Mouse (Mus musculus): Measurements from ENCODE around the gene Upb1. TPM values are rescaled to one million over a fixed set of nuclear protein-coding genes. Genes with fewer than 3 reads are reported as not detected.
A peak's percentile ranks its signal among the peaks of the same experiment; 100 is the strongest.

Gene Upb1
- polyA plus RNA-seq, 1 experiment from 2014 or later = 1.0 TPM

- ATAC-seq (ENCODE audit: insufficient number of reproducible peaks, insufficient read depth, low FRiP score, low TSS enrichment, low read depth) = no peak
- 70% methylated on average over 6 of the region's 6 CpGs for WGBS
- H3K27me3 ChIP-seq = no peaks in the 10 kb centered on the region
- H3K36me3 ChIP-seq = no peaks in the 10 kb centered on the region
- no peaks in the 10 kb centered on the region for H3K4me1 ChIP-seq
- H3K9me3 ChIP-seq = no peaks in the 10 kb centered on the region; the same call in 1 of the 2 replicates
- H3K4me3 ChIP-seq = no peak overlapping the region
- H3K27ac ChIP-seq = no peak overlapping the region
- no peak overlapping the region for H3K4me2 ChIP-seq
- H3K9ac ChIP-seq = peak overlapping the region; percentile 3; the same call in 1 of the 2 replicates
Observed at GRCm38 (mm10) chr10:75484767-75485166, 83.9 kb downstream of the Upb1 start.

- Histone ChIP-seq H3K36me3 (no peaks in the 10 kb centered on the region), H3K27ac (no peak overlapping the region), H3K9me3 (no peaks in the 10 kb centered on the region), H3K27me3 (no peaks in the 10 kb centered on the region), H3K4me3 (no peak overlapping the region), H3K4me1 (no peaks in the 10 kb centered on the region), H3K4me2 (no peak overlapping the region), H3K9ac (no peak overlapping the region)
- WGBS = 51% methylated on average over 9 of the region's 9 CpGs
- ATAC-seq (ENCODE audit: insufficient number of reproducible peaks, insufficient read depth, low FRiP score, low TSS enrichment, low read depth) = no peak
Observed at GRCm38 (mm10) chr10:75486086-75486979, 85.4 kb downstream of the Upb1 start.

GRCm38 (mm10) chr10:75487131-75487530 lies 86.2 kb downstream of the Upb1 start:
- 65% methylated on average over 3 of the region's 3 CpGs for WGBS
- no peak for ATAC-seq (ENCODE audit: insufficient number of reproducible peaks, insufficient read depth, low FRiP score, low TSS enrichment, low read depth)
- H3K9ac ChIP-seq = no peak overlapping the region

GRCm38 (mm10) chr10:75489522-75489921 lies 88.6 kb downstream of the Upb1 start:
- H3K9ac ChIP-seq = no peak overlapping the region
- WGBS = 65% methylated on average over 2 of the region's 2 CpGs
- H3K27me3 ChIP-seq = no peaks in the 10 kb centered on the region
- no peak for ATAC-seq (ENCODE audit: insufficient number of reproducible peaks, insufficient read depth, low FRiP score, low TSS enrichment, low read depth)
- H3K4me3 ChIP-seq = no peak overlapping the region
- H3K4me2 ChIP-seq = no peak overlapping the region
- H3K9me3 ChIP-seq = no peaks in the 10 kb centered on the region
- no peak overlapping the region for H3K27ac ChIP-seq
- H3K36me3 ChIP-seq = no peaks in the 10 kb centered on the region
- no peaks in the 10 kb centered on the region for H3K4me1 ChIP-seq

More at GRCm38 (mm10) chr10:75487131-75487530, 86.2 kb downstream of the Upb1 start:
- no peaks in the 10 kb centered on the region for H3K27me3 ChIP-seq
- H3K36me3 ChIP-seq = no peaks in the 10 kb centered on the region
- H3K4me1 ChIP-seq = no peaks in the 10 kb centered on the region
- H3K9me3 ChIP-seq = no peaks in the 10 kb centered on the region
- H3K4me2 ChIP-seq = no peak overlapping the region
- no peak overlapping the region for H3K27ac ChIP-seq
- H3K4me3 ChIP-seq = no peak overlapping the region

- H3K9ac ChIP-seq = no peak overlapping the region
- no peaks in the 10 kb centered on the region for H3K27me3 ChIP-seq
- no peaks in the 10 kb centered on the region for H3K9me3 ChIP-seq
- no peak for ATAC-seq (ENCODE audit: insufficient number of reproducible peaks, insufficient read depth, low FRiP score, low TSS enrichment, low read depth)
- H3K4me3 ChIP-seq = no peak overlapping the region
- H3K4me2 ChIP-seq = no peak overlapping the region
- no peaks in the 10 kb centered on the region for H3K36me3 ChIP-seq
- no peaks in the 10 kb centered on the region for H3K4me1 ChIP-seq
- WGBS = 78% methylated on average over 2 of the region's 2 CpGs
- H3K27ac ChIP-seq = no peak overlapping the region
Observed at GRCm38 (mm10) chr10:75490731-75491130, 89.8 kb downstream of the Upb1 start.

Other genes starting within 250 kb of the Upb1 start
- gene Specc1l, start 189.0 kb upstream of the Upb1 start, polyA plus RNA-seq (2015; fragmentation: Nextera tagmentation; extraction: Ambion mirVana) = 37.3 and 41.1 TPM in 2 replicates
- gene Adora2a, start 84.2 kb upstream of the Upb1 start, polyA plus RNA-seq (2015; fragmentation: Nextera tagmentation; extraction: Ambion mirVana) = 2.4 TPM in 2 replicates
- 194 and 214 TPM in 2 replicates for gene Snrpd3, start 116.4 kb downstream of the Upb1 start, polyA plus RNA-seq (2015; fragmentation: Nextera tagmentation; extraction: Ambion mirVana)
- 27.0 and 27.3 TPM in 2 replicates for gene Gucd1, start 116.9 kb downstream of the Upb1 start, polyA plus RNA-seq (2015; fragmentation: Nextera tagmentation; extraction: Ambion mirVana)
- gene Lrrc75b, start 159.2 kb downstream of the Upb1 start, polyA plus RNA-seq (2015; fragmentation: Nextera tagmentation; extraction: Ambion mirVana) = 3.9 and 6.6 TPM in 2 replicates
- gene Ggt1, start 160.5 kb downstream of the Upb1 start, polyA plus RNA-seq (2015; fragmentation: Nextera tagmentation; extraction: Ambion mirVana) = 0.25 and 2.4 TPM in 2 replicates
- gene Ggt5, start 188.2 kb downstream of the Upb1 start, polyA plus RNA-seq (2015; fragmentation: Nextera tagmentation; extraction: Ambion mirVana) = 0.96 and 2.0 TPM in 2 replicates
- 1.6 and 2.8 TPM in 2 replicates for gene Susd2, start 242.9 kb downstream of the Upb1 start, polyA plus RNA-seq (2015; fragmentation: Nextera tagmentation; extraction: Ambion mirVana)